Mouse (Mus musculus) testis, adult 2 months (tissue): ENCODE measurements around the gene Ddn.

ENCODE experiments used
- CTCF ChIP-seq: fragments of 200-500 bp; IDR thresholded peaks from 2 replicates; pipeline ENCODE4 v1.5.1; 2012; ENCODE audit warnings: low read depth, mild to moderate bottlenecking, inconsistent platforms, low read length, moderate library complexity; ENCODE audit not compliant: control insufficient read depth, insufficient read depth, insufficient replicate concordance
- POLR2A ChIP-seq: fragments of 200-500 bp; IDR thresholded peaks from 2 replicates; pipeline ENCODE4 v1.6.1; 2012; ENCODE audit warnings: low read depth, mild to moderate bottlenecking, inconsistent platforms, low read length, moderate library complexity; ENCODE audit not compliant: control insufficient read depth

DNA sequence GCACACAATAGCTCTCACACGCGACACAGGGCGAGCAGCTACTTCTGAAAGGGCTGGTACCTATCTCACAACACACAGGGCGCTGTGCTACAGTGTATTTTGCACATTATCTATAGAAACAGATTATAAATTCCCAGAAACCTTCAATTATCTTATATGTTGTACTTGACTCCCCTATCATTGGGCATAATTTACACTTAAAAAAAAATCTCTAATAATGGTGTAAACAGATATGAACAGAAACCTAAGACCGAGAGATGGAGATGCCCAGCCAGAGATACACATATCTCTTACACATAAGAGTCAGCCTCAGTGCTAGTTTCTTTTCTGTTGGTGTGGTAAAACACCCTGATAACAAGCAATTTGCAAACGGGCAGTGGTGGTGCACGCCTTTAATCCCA is 18.3 kb upstream of the Ddn start:
- TF ChIP-seq CTCF = no peak
- TF ChIP-seq POLR2A = no peak
